Mouse (Mus musculus): ENCODE data around the gene Gm43638.
"Not testable (repeated sequence)": the region's sequence is repeated elsewhere in the genome, so short reads cannot be mapped to it uniquely, and the experiment has no call there.

Gm43638 gene

DNA sequence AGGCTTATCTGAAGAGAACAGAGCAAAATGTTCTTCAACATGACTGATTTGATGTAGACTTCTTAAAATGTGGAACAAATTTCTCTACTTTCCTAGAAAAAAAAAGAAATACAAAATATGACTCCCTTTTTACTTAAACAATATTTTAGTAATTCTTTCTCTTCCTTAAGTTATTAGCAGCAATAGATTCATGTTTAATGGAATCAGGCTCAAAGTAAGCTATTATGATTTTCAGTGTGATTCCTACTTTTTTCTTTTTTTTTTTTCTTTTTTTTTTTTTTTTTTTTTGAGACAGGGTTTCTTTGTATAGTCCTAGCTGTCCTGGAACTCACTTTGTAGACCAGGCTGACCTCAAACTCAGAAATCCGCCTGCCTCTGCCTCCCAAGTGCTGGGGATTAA lies at the start of gene Gm43638:
TSS of gene Gm43638 (minus strand) at position 101 of the 400 bp plus-strand sequence.
- not testable (repeated sequence) for DNase-seq (ENCODE audit: low spot score in 2 of 2)

DNA sequence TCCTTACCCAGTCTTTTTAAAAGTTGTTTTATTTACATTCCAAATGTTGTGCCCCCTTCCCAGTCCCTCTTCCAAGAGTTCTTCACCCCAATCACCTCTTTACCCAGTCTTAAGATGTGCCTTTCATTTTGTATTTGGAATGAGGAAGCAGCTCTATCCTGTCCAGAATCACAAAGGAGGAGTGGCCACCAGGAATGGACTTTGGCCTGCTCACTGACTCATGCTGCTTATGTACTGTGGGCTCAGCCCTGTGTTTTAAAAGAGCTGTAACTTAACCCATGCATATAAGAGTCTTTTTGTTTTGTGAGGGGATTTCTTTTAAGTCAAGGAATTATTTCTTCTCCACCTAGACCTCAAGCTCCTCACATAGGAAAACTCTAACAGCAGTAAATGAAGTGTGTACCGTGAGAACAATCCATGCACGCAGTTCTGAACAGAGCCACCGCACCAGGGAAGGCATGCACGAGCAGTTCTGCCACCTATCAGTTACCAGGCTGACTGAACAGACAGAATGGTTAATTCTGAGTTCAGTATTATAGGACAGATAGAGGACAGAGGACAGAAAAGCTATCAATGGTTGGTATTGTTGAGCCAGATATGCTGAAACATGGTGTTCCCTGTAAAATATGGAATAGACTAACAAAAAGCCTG lies 49.5 kb upstream of the Gm43638 start:
- DNase-seq (ENCODE audit: low spot score in 2 of 2) = no peak

GRCm38 (mm10) chr5:87532288-87532687 lies 45.7 kb upstream of the Gm43638 start:
- no peak for DNase-seq (ENCODE audit: low spot score in 2 of 2)

GRCm38 (mm10) chr5:87523561-87523960 lies 37.0 kb upstream of the Gm43638 start:
- not testable (repeated sequence) for DNase-seq (ENCODE audit: low spot score in 2 of 2)

- no peak for DNase-seq (ENCODE audit: low spot score in 2 of 2)
Measured at GRCm38 (mm10) chr5:87505776-87506458, 19.3 kb upstream of the Gm43638 start.

DNA sequence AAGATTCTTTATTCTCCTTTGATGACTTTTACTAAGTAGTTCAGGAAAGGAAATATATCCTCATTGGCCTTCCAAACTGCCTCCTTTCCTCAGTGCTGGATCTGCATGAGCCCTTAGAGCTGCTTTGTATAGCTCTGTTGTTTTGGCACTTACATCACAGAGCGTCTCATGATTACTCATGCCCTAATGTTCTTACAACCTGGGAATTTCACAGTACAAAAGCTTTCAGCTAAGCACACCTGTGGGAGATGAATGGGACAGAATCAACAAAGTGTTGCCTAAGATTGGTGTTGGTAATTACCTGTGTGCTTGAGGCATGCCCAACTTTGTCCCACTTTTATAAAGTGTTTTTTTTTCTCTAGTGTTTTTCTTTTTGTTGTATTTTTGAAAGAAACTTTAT lies 16.1 kb upstream of the Gm43638 start:
- DNase-seq (ENCODE audit: low spot score in 2 of 2) = no peak

DNA sequence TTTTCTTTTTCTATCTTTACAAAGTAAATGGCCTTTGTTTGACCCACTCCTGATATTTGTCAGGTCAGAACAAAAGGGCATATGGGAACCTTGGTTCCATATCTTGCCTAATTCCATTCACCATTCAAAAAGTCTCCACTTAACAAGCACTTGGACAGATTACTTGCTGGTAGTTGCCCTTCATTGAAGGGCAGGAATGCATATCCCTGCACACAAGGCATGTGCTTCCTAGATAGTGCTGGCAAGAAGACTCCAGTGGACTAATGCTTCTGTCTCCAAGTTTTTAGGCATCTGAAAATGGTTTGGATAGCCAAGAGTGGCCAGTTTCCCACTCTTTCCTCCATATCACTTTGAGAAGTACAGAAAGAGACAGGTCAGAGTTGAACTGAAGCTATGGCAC lies 12.7 kb upstream of the Gm43638 start:
- DNase-seq (ENCODE audit: low spot score in 2 of 2) = no peak

- DNase-seq (ENCODE audit: low spot score in 2 of 2) = no peak
Measured at GRCm38 (mm10) chr5:87498936-87499335, 12.3 kb upstream of the Gm43638 start.

- DNase-seq (ENCODE audit: low spot score in 2 of 2) = no peak
Measured at GRCm38 (mm10) chr5:87490771-87491170, 4.2 kb upstream of the Gm43638 start, which contains the start of gene Ugt2a1. TSS of gene Ugt2a1 (minus strand) at chr5:87490871.

GRCm38 (mm10) chr5:87482160-87482559 lies 4.4 kb downstream of the Gm43638 start, which contains the start of gene Ugt2a2:
TSS of gene Ugt2a2 (minus strand) at chr5:87482260.
- DNase-seq (ENCODE audit: low spot score in 2 of 2) = no peak

GRCm38 (mm10) chr5:87458810-87459209 lies 27.8 kb downstream of the Gm43638 start:
- no peak for DNase-seq (ENCODE audit: low spot score in 2 of 2)

GRCm38 (mm10) chr5:87457701-87458100 lies 28.9 kb downstream of the Gm43638 start:
- no peak for DNase-seq (ENCODE audit: low spot score in 2 of 2)

DNA sequence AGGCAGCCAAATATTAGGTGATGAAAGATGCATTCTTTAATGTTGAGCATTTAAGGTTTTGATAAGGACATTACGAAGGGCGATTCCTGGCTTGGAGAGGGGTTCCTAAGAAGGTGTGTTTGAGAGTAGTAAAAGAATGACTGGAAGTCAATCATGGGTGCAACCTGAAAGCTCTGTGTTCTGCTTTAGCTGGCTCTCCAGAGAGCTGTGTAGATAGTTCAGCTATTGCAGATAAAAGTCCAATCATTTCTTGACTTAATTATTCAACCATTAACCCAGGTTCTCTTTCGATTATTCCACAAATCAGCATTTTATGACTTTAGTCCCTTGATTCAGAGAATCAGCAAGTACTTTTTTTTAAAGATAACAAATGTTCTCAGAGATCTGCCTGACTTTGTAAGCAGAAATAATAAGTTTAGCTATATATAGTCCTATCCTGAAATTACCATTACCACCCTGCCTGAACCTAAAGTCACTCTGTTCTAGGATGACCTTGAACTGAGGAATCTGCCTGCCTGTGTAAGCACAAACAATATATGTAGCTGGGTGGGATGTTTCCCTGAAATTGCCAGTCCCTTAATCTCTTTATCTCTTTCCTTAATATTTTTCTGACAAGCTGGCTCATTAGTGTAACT lies 30.3 kb downstream of the Gm43638 start:
- DNase-seq (ENCODE audit: low spot score in 2 of 2) = no peak

GRCm38 (mm10) chr5:87455519-87455918 lies 31.1 kb downstream of the Gm43638 start:
- DNase-seq (ENCODE audit: low spot score in 2 of 2) = no peak

DNA sequence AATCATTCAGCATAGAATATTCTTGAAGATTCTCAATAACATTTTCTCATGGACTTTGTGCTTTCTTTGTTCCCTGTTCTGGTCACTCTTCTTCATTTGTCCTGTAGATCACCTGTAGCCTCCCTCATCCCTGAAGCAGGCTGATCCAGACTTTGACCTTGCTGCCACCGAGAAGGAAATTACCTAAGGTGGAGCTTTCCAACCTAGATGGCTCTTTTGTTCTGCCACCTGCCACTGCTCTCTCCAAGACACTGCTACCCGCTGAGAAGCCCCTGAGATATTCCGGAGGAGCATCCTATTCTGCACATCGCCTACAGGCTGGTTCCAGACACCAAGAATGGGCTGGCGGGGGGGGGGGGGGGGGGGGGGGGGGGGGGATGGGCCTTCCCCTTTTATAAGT lies 34.1 kb downstream of the Gm43638 start:
- DNase-seq (ENCODE audit: low spot score in 2 of 2) = not testable (repeated sequence)

DNA sequence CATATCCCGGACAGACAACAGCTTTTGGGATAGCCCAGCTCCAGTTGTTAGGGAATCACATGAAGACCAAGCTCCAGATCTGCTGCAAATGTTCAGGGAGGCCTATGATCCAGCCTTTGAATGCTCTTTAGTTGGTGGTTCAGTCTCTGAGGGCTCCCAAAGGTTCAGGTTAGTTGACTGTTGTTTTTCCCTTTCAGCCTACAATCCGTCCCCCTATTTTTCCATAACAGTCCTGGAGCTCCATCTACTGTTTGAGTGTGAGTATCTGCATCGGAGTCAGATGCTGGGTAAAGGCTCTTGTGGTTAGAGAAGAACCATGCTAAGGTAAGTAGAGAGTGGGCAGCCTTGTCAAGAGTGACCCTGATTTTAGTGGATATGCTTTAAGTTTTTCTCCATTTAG lies 50.3 kb downstream of the Gm43638 start:
- no peak for DNase-seq (ENCODE audit: low spot score in 2 of 2)

DNA sequence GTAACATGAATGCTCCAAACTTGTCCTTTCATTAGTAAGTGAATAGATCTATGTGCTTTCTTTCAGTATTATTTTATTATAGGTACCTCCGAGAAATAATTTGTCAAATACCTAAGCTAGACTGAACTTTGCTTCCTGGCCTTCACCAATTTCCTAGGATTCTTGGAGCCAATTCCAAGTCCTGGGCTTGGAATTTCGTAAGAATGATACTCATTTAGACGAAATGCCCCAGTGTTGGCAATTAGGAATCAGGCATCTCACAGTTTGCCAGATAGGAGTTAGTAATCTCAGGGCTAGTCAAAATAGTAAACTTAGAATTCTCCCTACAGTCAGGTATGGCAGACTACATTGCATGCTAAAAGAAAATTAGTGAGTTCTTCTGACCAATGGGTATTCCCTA lies 60.9 kb downstream of the Gm43638 start:
- no peak for DNase-seq (ENCODE audit: low spot score in 2 of 2)

GRCm38 (mm10) chr5:87424041-87424440 lies 62.6 kb downstream of the Gm43638 start, which contains the start of gene Ugt2b38:
TSS of gene Ugt2b38 (minus strand) at chr5:87424203.
- not testable (repeated sequence) for DNase-seq (ENCODE audit: low spot score in 2 of 2)

Data from right cerebral cortex, postnatal 36 days (tissue).